19 mouse cellular contexts compared by ENCODE assay signal in genomic region chr1:170499466-170499865, GRCm38 (mm10).
A peak's percentile ranks its signal among the peaks of the same experiment; 100 is the strongest.
DNase-seq lines count a peak whose midpoint lies in the region; ATAC-seq and TF ChIP-seq lines count a peak whose summit lies in the region.
"Had no signal": no experiment of that assay in that cellular context is flagged by ENCODE, and none has a peak within 500 bp of the region (broad histone marks: within the 10 kb centered on the region; RNA-seq: fewer than 3 reads in every experiment).

No protein-coding gene starts in this region.

- H3K27me3 ChIP-seq in forebrain, embryonic 10.5 days (ENCODE audit: poor library complexity, severe bottlenecking), result no peaks in the 10 kb centered on the region
- no peaks in the 10 kb centered on the region for H3K27me3 ChIP-seq in forebrain, embryonic 12.5 days
- no peaks in the 10 kb centered on the region for H3K27me3 ChIP-seq in heart, embryonic 12.5 days (replicated peaks)
- H3K27me3 ChIP-seq in lung, embryonic 16.5 days (ENCODE audit: control insufficient read depth, insufficient read depth, low read depth, low read length), result no peaks in the 10 kb centered on the region
- H3K27me3 ChIP-seq: forebrain, embryonic 15.5 days; heart, embryonic 13.5 days had no signal

- no peaks in the 10 kb centered on the region for H3K9me3 ChIP-seq in forebrain, embryonic 10.5 days
- H3K9me3 ChIP-seq in forebrain, embryonic 12.5 days, result no peaks in the 10 kb centered on the region
- no peaks in the 10 kb centered on the region for H3K9me3 ChIP-seq in heart, embryonic 12.5 days (replicated peaks)
- no peaks in the 10 kb centered on the region for H3K9me3 ChIP-seq in lung, embryonic 16.5 days (ENCODE audit: control insufficient read depth, low read length)
- H3K9me3 ChIP-seq: forebrain, embryonic 15.5 days; heart, embryonic 13.5 days had no signal

- no peak for TF ChIP-seq CTCF in lung, adult 2 months (IDR thresholded peaks at IDR 0.05; ENCODE audit: insufficient read depth, low read length)

- H3K4me1 ChIP-seq in forebrain, embryonic 10.5 days, result peaks cover 59% of the 10 kb centered on the region
- H3K4me1 ChIP-seq in forebrain, embryonic 12.5 days, result peaks cover 16% of the 10 kb centered on the region
- H3K4me1 ChIP-seq in heart, embryonic 12.5 days (replicated peaks), result peaks cover 82% of the 10 kb centered on the region
- peaks cover 12% of the 10 kb centered on the region for H3K4me1 ChIP-seq in lung, embryonic 16.5 days (replicated peaks; ENCODE audit: control insufficient read depth, insufficient read depth, low read length)
- no peaks in the 10 kb centered on the region for H3K4me1 ChIP-seq in lung, adult 2 months (ENCODE audit: control insufficient read depth, insufficient read depth, low read length)

- no peak for TF ChIP-seq POLR2A in lung, adult 2 months (IDR thresholded peaks at IDR 0.05; ENCODE audit: borderline replicate concordance, extremely low read depth, low read depth, low read length)

- 0 out of 2 replicates have a peak overlapping the region, but pooled peaks have one; percentile 13 for H3K27ac ChIP-seq in forebrain, embryonic 10.5 days
- no peak overlapping the region for H3K27ac ChIP-seq in forebrain, embryonic 12.5 days
- H3K27ac ChIP-seq in heart, embryonic 12.5 days (ENCODE audit: poor library complexity, severe bottlenecking), result 0 out of 2 replicates have a peak overlapping the region, but pooled peaks have one; percentile 47
- no peak overlapping the region for H3K27ac ChIP-seq in lung, embryonic 16.5 days (ENCODE audit: low read length)
- H3K27ac ChIP-seq: forebrain, embryonic 15.5 days; hindbrain, embryonic 14.5 days; hindbrain, postnatal 0 days had no signal

- no peak for DNase-seq in forebrain, embryonic 10.5 days (ENCODE audit: extremely low spot score, low spot score)
- no peak for DNase-seq in heart, postnatal 4 days
- DNase-seq in lung, adult 2 months, result no peak
- DNase-seq in urinary bladder, postnatal 14 days (ENCODE audit: low spot score), result no peak
- DNase-seq: adrenal gland, adult 8-10 months; adrenal gland, postnatal 25 days; cerebellum, adult 11-12 months; cerebellum, adult 8-10 months; cerebellum, postnatal 10 days; cerebellum, postnatal 36 days; embryo, embryonic 11 days had no signal

- 59% methylated on average over 4 of the region's 4 CpGs for WGBS in forebrain, embryonic 10.5 days
- WGBS in forebrain, embryonic 12.5 days, result 70% methylated on average over 4 of the region's 4 CpGs
- WGBS in heart, embryonic 12.5 days, result 58% methylated on average over 4 of the region's 4 CpGs
- 46% methylated on average over 4 of the region's 4 CpGs for WGBS in lung, embryonic 16.5 days
- 65% methylated on average over 4 of the region's 4 CpGs for WGBS in lung, adult 2 months

- no peaks in the 10 kb centered on the region for H3K36me3 ChIP-seq in forebrain, embryonic 10.5 days (replicated peaks)
- no peaks in the 10 kb centered on the region for H3K36me3 ChIP-seq in forebrain, embryonic 12.5 days (replicated peaks)
- H3K36me3 ChIP-seq in heart, embryonic 12.5 days, result no peaks in the 10 kb centered on the region
- H3K36me3 ChIP-seq in lung, embryonic 16.5 days (ENCODE audit: control insufficient read depth, insufficient read depth, low read length), result no peaks in the 10 kb centered on the region
- H3K36me3 ChIP-seq: forebrain, embryonic 15.5 days; heart, embryonic 13.5 days had no signal

- no peak overlapping the region for H3K4me2 ChIP-seq in forebrain, embryonic 12.5 days
- H3K4me2 ChIP-seq in heart, embryonic 12.5 days, result no peak overlapping the region
- no peak overlapping the region for H3K4me2 ChIP-seq in lung, embryonic 16.5 days (ENCODE audit: low read depth, low read length)
- H3K4me2 ChIP-seq: forebrain, embryonic 15.5 days; heart, embryonic 13.5 days; hindbrain, embryonic 14.5 days had no signal

- H3K9ac ChIP-seq in forebrain, embryonic 12.5 days, result no peak overlapping the region
- no peak overlapping the region for H3K9ac ChIP-seq in heart, embryonic 12.5 days
- H3K9ac ChIP-seq in lung, embryonic 16.5 days (ENCODE audit: low read length), result no peak overlapping the region
- H3K9ac ChIP-seq: forebrain, embryonic 15.5 days; heart, embryonic 13.5 days; hindbrain, embryonic 14.5 days had no signal

- no peak overlapping the region for H3K4me3 ChIP-seq in forebrain, embryonic 10.5 days
- H3K4me3 ChIP-seq in forebrain, embryonic 12.5 days (replicated peaks), result no peak overlapping the region
- H3K4me3 ChIP-seq in heart, embryonic 12.5 days, result no peak overlapping the region
- no peak overlapping the region for H3K4me3 ChIP-seq in lung, embryonic 16.5 days (ENCODE audit: low read length)
- no peak overlapping the region for H3K4me3 ChIP-seq in lung, adult 2 months (replicated peaks; ENCODE audit: extremely low read depth, low read depth, low read length)
- H3K4me3 ChIP-seq: forebrain, embryonic 15.5 days; heart, embryonic 13.5 days had no signal

- no peak for ATAC-seq in forebrain, embryonic 12.5 days (ENCODE audit: low FRiP score)
- no peak for ATAC-seq in heart, embryonic 12.5 days (ENCODE audit: insufficient number of reproducible peaks, low FRiP score)
- 0 out of 2 replicates have a peak, but pooled peaks have one; percentile 6 for ATAC-seq in lung, embryonic 16.5 days (ENCODE audit: low read depth)
- ATAC-seq: activated CD4-positive, CD25-positive, alpha-beta regulatory T cell, adult 4 months; forebrain, embryonic 15.5 days; hindbrain, postnatal 0 days had no signal

Comparison
In these comparisons a context has a peak if more than half of its experiments do, and no peak if none do; other contexts are left out.
1. H3K27ac ChIP-seq: peak in forebrain, embryonic 10.5 days (single experiment) and heart, embryonic 12.5 days (single experiment); none in forebrain, embryonic 12.5 days (single experiment) and lung, embryonic 16.5 days (single experiment).